Mouse (Mus musculus): ENCODE measurements around the gene Ippk.

GRCm38 (mm10) chr13:49435745-49436144 is 14.7 kb downstream of the Ippk start:
- TF ChIP-seq CTCF (IDR thresholded peaks at IDR 0.05; ENCODE audit: low read depth, low read length) (no peak), POLR2A (IDR thresholded peaks at IDR 0.05; ENCODE audit: extremely low read depth, insufficient read depth, low read length) (no peak)

Data from liver, adult 2 months (tissue).